Mouse (Mus musculus): Measurements from ENCODE around the gene Myo10. TPM values are rescaled to one million over a fixed set of nuclear protein-coding genes. Genes with fewer than 3 reads are reported as not detected.
"Not testable (repeated sequence)": the region's sequence is repeated elsewhere in the genome, so short reads cannot be mapped to it uniquely, and the experiment has no call there.

Myo10 gene
- polyA plus RNA-seq, 1 experiment from 2014 or later: 38.0 TPM

- ATAC-seq (ENCODE audit: borderline replicate concordance, extremely low read depth, low FRiP score, low TSS enrichment): no peak
- H3K4me3 ChIP-seq: no peak overlapping the region
- H3K9me3 ChIP-seq: no peaks in the 10 kb centered on the region
- WGBS: 30% methylated on average over 3 of the region's 3 CpGs
- H3K9ac ChIP-seq: no peak overlapping the region
- H3K27ac ChIP-seq: no peak overlapping the region
- no peaks in the 10 kb centered on the region for H3K27me3 ChIP-seq
- no peak overlapping the region for H3K4me2 ChIP-seq
- 0 out of 2 replicates have a peak, but pooled peaks cover 3% of the 10 kb centered on the region for H3K36me3 ChIP-seq
- peaks cover 22% of the 10 kb centered on the region for H3K4me1 ChIP-seq
These were observed 94.7 kb downstream of the Myo10 start for GRCm38 (mm10) chr15:25717006-25717405.

- H3K27ac ChIP-seq; H3K9ac ChIP-seq; H3K4me2 ChIP-seq; H3K27me3 ChIP-seq; ATAC-seq (ENCODE audit: borderline replicate concordance, extremely low read depth, low FRiP score, low TSS enrichment); H3K4me3 ChIP-seq; H3K9me3 ChIP-seq: not testable (repeated sequence)
- peaks cover 10% of the 10 kb centered on the region for H3K36me3 ChIP-seq
- H3K4me1 ChIP-seq: peaks cover 29% of the 10 kb centered on the region
- 97% methylated on average over 1 of the region's 4 CpGs for whole genome bisulfite sequencing
These were observed 95.8 kb downstream of the Myo10 start for GRCm38 (mm10) chr15:25718104-25718503.

GRCm38 (mm10) chr15:25719270-25719669 is 96.9 kb downstream of the Myo10 start:
- H3K4me3 ChIP-seq: no peak overlapping the region
- no peaks in the 10 kb centered on the region for H3K9me3 ChIP-seq
- no peak overlapping the region for H3K27ac ChIP-seq
- H3K4me2 ChIP-seq: no peak overlapping the region
- ATAC-seq (ENCODE audit: borderline replicate concordance, extremely low read depth, low FRiP score, low TSS enrichment): no peak
- no peak overlapping the region for H3K9ac ChIP-seq
- H3K36me3 ChIP-seq: peaks cover 12% of the 10 kb centered on the region
- 81% methylated on average over 8 of the region's 8 CpGs for whole genome bisulfite sequencing
- H3K27me3 ChIP-seq: no peaks in the 10 kb centered on the region
- peaks cover 35% of the 10 kb centered on the region for H3K4me1 ChIP-seq

GRCm38 (mm10) chr15:25720263-25720662 is 97.9 kb downstream of the Myo10 start:
- Histone ChIP-seq H3K4me2 (no peak overlapping the region), H3K9ac (no peak overlapping the region), H3K4me1 (peaks cover 27% of the 10 kb centered on the region), H3K36me3 (peaks cover 21% of the 10 kb centered on the region), H3K9me3 (no peaks in the 10 kb centered on the region), H3K4me3 (no peak overlapping the region), H3K27me3 (no peaks in the 10 kb centered on the region), H3K27ac (no peak overlapping the region)
- WGBS: 84% methylated on average over 6 of the region's 6 CpGs
- no peak for ATAC-seq (ENCODE audit: borderline replicate concordance, extremely low read depth, low FRiP score, low TSS enrichment)

- Histone ChIP-seq H3K4me2 (no peak overlapping the region), H3K4me1 (peaks cover 18% of the 10 kb centered on the region), H3K27me3 (no peaks in the 10 kb centered on the region), H3K27ac (peak overlapping the region; percentile 26), H3K36me3 (peaks cover 45% of the 10 kb centered on the region), H3K9me3 (no peaks in the 10 kb centered on the region), H3K9ac (no peak overlapping the region), H3K4me3 (no peak overlapping the region)
- ATAC-seq (ENCODE audit: borderline replicate concordance, extremely low read depth, low FRiP score, low TSS enrichment): peak; percentile 60; the same call in 1 of the 2 replicates
- 32% methylated on average over 12 of the region's 12 CpGs for WGBS
These were observed 101.2 kb downstream of the Myo10 start for GRCm38 (mm10) chr15:25723281-25724113.

GRCm38 (mm10) chr15:25724549-25724948 is 102.2 kb downstream of the Myo10 start:
- ATAC-seq (ENCODE audit: borderline replicate concordance, extremely low read depth, low FRiP score, low TSS enrichment): no peak
- peaks cover 18% of the 10 kb centered on the region for H3K4me1 ChIP-seq
- 90% methylated on average over 6 of the region's 6 CpGs for WGBS
- H3K36me3 ChIP-seq: peaks cover 50% of the 10 kb centered on the region
- no peak overlapping the region for H3K4me2 ChIP-seq
- no peak overlapping the region for H3K27ac ChIP-seq
- no peaks in the 10 kb centered on the region for H3K27me3 ChIP-seq
- H3K9ac ChIP-seq: no peak overlapping the region
- H3K4me3 ChIP-seq: no peak overlapping the region
- H3K9me3 ChIP-seq: no peaks in the 10 kb centered on the region

GRCm38 (mm10) chr15:25726814-25727213 is 104.5 kb downstream of the Myo10 start:
- 86% methylated on average over 5 of the region's 5 CpGs for WGBS
- no peak overlapping the region for H3K27ac ChIP-seq
- ATAC-seq (ENCODE audit: borderline replicate concordance, extremely low read depth, low FRiP score, low TSS enrichment): no peak

GRCm38 (mm10) chr15:25728501-25728900 is 106.2 kb downstream of the Myo10 start:
- Histone ChIP-seq H3K36me3 (peaks cover 60% of the 10 kb centered on the region), H3K9me3 (no peaks in the 10 kb centered on the region)
- 83% methylated on average over 4 of the region's 4 CpGs for WGBS

More at GRCm38 (mm10) chr15:25726814-25727213, 104.5 kb downstream of the Myo10 start:
- Histone ChIP-seq H3K27me3 (no peaks in the 10 kb centered on the region), H3K4me1 (peaks cover 18% of the 10 kb centered on the region), H3K36me3 (peaks cover 59% of the 10 kb centered on the region), H3K4me2 (no peak overlapping the region), H3K4me3 (no peak overlapping the region), H3K9ac (no peak overlapping the region), H3K9me3 (no peaks in the 10 kb centered on the region)

GRCm38 (mm10) chr15:25731053-25731452 is 108.7 kb downstream of the Myo10 start:
- Histone ChIP-seq H3K36me3 (peaks cover 61% of the 10 kb centered on the region), H3K4me1 (no peaks in the 10 kb centered on the region), H3K27me3 (no peaks in the 10 kb centered on the region), H3K9ac (no peak overlapping the region), H3K27ac (no peak overlapping the region), H3K4me2 (no peak overlapping the region), H3K4me3 (no peak overlapping the region), H3K9me3 (no peaks in the 10 kb centered on the region)
- WGBS: 55% methylated on average over 9 of the region's 9 CpGs
- ATAC-seq (ENCODE audit: borderline replicate concordance, extremely low read depth, low FRiP score, low TSS enrichment): no peak

More at GRCm38 (mm10) chr15:25728501-25728900, 106.2 kb downstream of the Myo10 start:
- H3K27me3 ChIP-seq: no peaks in the 10 kb centered on the region
- no peak overlapping the region for H3K4me2 ChIP-seq
- ATAC-seq (ENCODE audit: borderline replicate concordance, extremely low read depth, low FRiP score, low TSS enrichment): no peak
- H3K4me3 ChIP-seq: no peak overlapping the region
- no peak overlapping the region for H3K27ac ChIP-seq
- H3K9ac ChIP-seq: no peak overlapping the region
- H3K4me1 ChIP-seq: peaks cover 7% of the 10 kb centered on the region

GRCm38 (mm10) chr15:25732758-25733428 is 110.6 kb downstream of the Myo10 start:
- Histone ChIP-seq H3K27me3 (no peaks in the 10 kb centered on the region), H3K9ac (no peak overlapping the region), H3K4me1 (no peaks in the 10 kb centered on the region), H3K27ac (no peak overlapping the region), H3K4me3 (no peak overlapping the region), H3K36me3 (peaks cover 58% of the 10 kb centered on the region), H3K4me2 (no peak overlapping the region), H3K9me3 (no peaks in the 10 kb centered on the region)
- WGBS: 81% methylated on average over 8 of the region's 8 CpGs
- ATAC-seq (ENCODE audit: borderline replicate concordance, extremely low read depth, low FRiP score, low TSS enrichment): no peak

GRCm38 (mm10) chr15:25733739-25734430 is 111.6 kb downstream of the Myo10 start:
- H3K9me3 ChIP-seq: no peaks in the 10 kb centered on the region
- ATAC-seq (ENCODE audit: borderline replicate concordance, extremely low read depth, low FRiP score, low TSS enrichment): no peak
- H3K27me3 ChIP-seq: no peaks in the 10 kb centered on the region
- H3K9ac ChIP-seq: no peak overlapping the region
- H3K4me2 ChIP-seq: no peak overlapping the region
- 92% methylated on average over 11 of the region's 11 CpGs for WGBS
- H3K4me1 ChIP-seq: no peaks in the 10 kb centered on the region
- no peak overlapping the region for H3K27ac ChIP-seq
- H3K36me3 ChIP-seq: peaks cover 60% of the 10 kb centered on the region
- H3K4me3 ChIP-seq: no peak overlapping the region

Data from lung, embryonic 15.5 days (tissue).